In genomic region chr10:77116537-77117455, GRCm38 (mm10) we compare ENCODE assay signal across 8 mouse cellular contexts. TPM values are rescaled to one million over a fixed set of nuclear protein-coding genes. Genes with fewer than 3 reads are reported as not detected.
DNase-seq lines count a peak whose midpoint lies in the region; ATAC-seq lines count a peak whose summit lies in the region.
"Had no signal": no experiment of that assay in that cellular context is flagged by ENCODE, and none has a peak within 500 bp of the region (broad histone marks: within the 10 kb centered on the region; RNA-seq: fewer than 3 reads in every experiment).

No protein-coding gene starts in this region.

- H3K27ac ChIP-seq in hindbrain, embryonic 12.5 days, result 0 out of 2 replicates have a peak overlapping the region, but pooled peaks have one; percentile 8
- peak overlapping the region; percentile 64 for H3K27ac ChIP-seq in liver, embryonic 15.5 days (replicated peaks)

- no peak overlapping the region for H3K4me2 ChIP-seq in hindbrain, embryonic 12.5 days (replicated peaks)
- peak overlapping the region; percentile 29; the same call in 1 of the 2 replicates for H3K4me2 ChIP-seq in liver, embryonic 15.5 days

- H3K4me3 ChIP-seq in hindbrain, embryonic 12.5 days, result no peak overlapping the region
- H3K4me3 ChIP-seq in liver, embryonic 15.5 days (replicated peaks), result no peak overlapping the region

- H3K36me3 ChIP-seq in hindbrain, embryonic 12.5 days, result no peaks in the 10 kb centered on the region
- no peaks in the 10 kb centered on the region for H3K36me3 ChIP-seq in liver, embryonic 15.5 days (replicated peaks)

- H3K9me3 ChIP-seq in hindbrain, embryonic 12.5 days (replicated peaks), result no peaks in the 10 kb centered on the region
- H3K9me3 ChIP-seq in liver, embryonic 15.5 days (replicated peaks), result no peaks in the 10 kb centered on the region

- no peaks in the 10 kb centered on the region for H3K27me3 ChIP-seq in hindbrain, embryonic 12.5 days
- no peaks in the 10 kb centered on the region for H3K27me3 ChIP-seq in liver, embryonic 15.5 days

- 36% methylated on average over 4 of the region's 4 CpGs for WGBS in hindbrain, embryonic 12.5 days
- 34% methylated on average over 4 of the region's 4 CpGs for WGBS in liver, embryonic 15.5 days (ENCODE audit: insufficient replicate concordance)

- H3K9ac ChIP-seq in hindbrain, embryonic 12.5 days, result no peak overlapping the region
- no peak overlapping the region for H3K9ac ChIP-seq in liver, embryonic 15.5 days

- DNase-seq in 3134 (ENCODE audit: extremely low read depth, insufficient read length, low spot score) (peak; percentile 45), 3T3-L1 (ENCODE audit: low read depth, low spot score) (peak; percentile 58)
- no peak for DNase-seq in spleen, postnatal 36 days (ENCODE audit: low spot score in 2 of 2)
- no peak for DNase-seq in urinary bladder, postnatal 10 days (ENCODE audit: low spot score)
- no peak for DNase-seq in ovary, postnatal 36 days (ENCODE audit: low spot score)
- DNase-seq: retina, postnatal 1 day had no signal

- ATAC-seq in hindbrain, embryonic 12.5 days (ENCODE audit: low FRiP score), result peak; percentile 19; the same call in 1 of the 2 replicates
- ATAC-seq in liver, embryonic 15.5 days (ENCODE audit: insufficient read depth), result peak; percentile 53

- peaks cover 7% of the 10 kb centered on the region; the same call in 1 of the 2 replicates for H3K4me1 ChIP-seq in hindbrain, embryonic 12.5 days
- H3K4me1 ChIP-seq in liver, embryonic 15.5 days (replicated peaks), result peaks cover 17% of the 10 kb centered on the region

RNA-seq across cellular contexts. Expression of gene Col18a1, which starts 49.6 kb away (rescaled TPM):
- polyA plus RNA-seq in hindbrain, embryonic 12.5 days (2016; fragmentation: Nextera tagmentation; extraction: Ambion mirVana), result 103 and 109 TPM in 2 replicates
- 66.0 and 88.2 TPM in 2 replicates for polyA plus RNA-seq in liver, embryonic 15.5 days (2015; fragmentation: Nextera tagmentation; extraction: Ambion mirVana)

Comparison
In these comparisons a context has a peak if more than half of its experiments do, and no peak if none do; other contexts are left out.
1. DNase-seq: peak in 3134 (single experiment) and 3T3-L1 (single experiment); none in spleen, postnatal 36 days (0 of 2), urinary bladder, postnatal 10 days (single experiment) and ovary, postnatal 36 days (single experiment).